Mouse (Mus musculus) intestine, embryonic 15.5 days (tissue): Measurements from ENCODE around the gene Spag7. TPM values are rescaled to one million over a fixed set of nuclear protein-coding genes. Genes with fewer than 3 reads are reported as not detected.
A peak's percentile ranks its signal among the peaks of the same experiment; 100 is the strongest.

ENCODE experiments used
- ATAC-seq: fragments of 200-750 bp; cut with Nextera tagmentation; 2 replicates; pipeline ENCODE4 v1.8.0; 2017; ENCODE audit warnings: moderate TSS enrichment, moderate library complexity
- H3K27ac ChIP-seq: fragments of 300-500 bp; sonication (generic); 2 replicates; pipeline ENCODE4 v1.5.1; 2015; ENCODE audit warnings: mild to moderate bottlenecking, inconsistent platforms
- H3K27me3 ChIP-seq: fragments of 300-500 bp; sonication (generic); replicated peaks from 2 replicates; pipeline ENCODE4 v1.6.1; 2015; ENCODE audit warnings: inconsistent platforms
- H3K36me3 ChIP-seq: fragments of 300-500 bp; sonication (generic); 2 replicates; pipeline ENCODE4 v1.6.1; 2015; ENCODE audit warnings: inconsistent platforms
- H3K4me1 ChIP-seq: fragments of 300-500 bp; sonication (generic); replicated peaks from 2 replicates; pipeline ENCODE4 v1.6.1; 2015; ENCODE audit warnings: inconsistent platforms
- H3K4me2 ChIP-seq: fragments of 300-500 bp; sonication (generic); replicated peaks from 2 replicates; pipeline ENCODE4 v1.6.1; 2015; ENCODE audit warnings: mild to moderate bottlenecking, inconsistent platforms
- H3K4me3 ChIP-seq: fragments of 300-500 bp; sonication (generic); replicated peaks from 2 replicates; pipeline ENCODE4 v1.5.1; 2015; ENCODE audit warnings: inconsistent platforms
- H3K9ac ChIP-seq: fragments of 300-500 bp; sonication (generic); 2 replicates; pipeline ENCODE4 v1.6.1; 2015; ENCODE audit warnings: inconsistent platforms
- H3K9me3 ChIP-seq: fragments of 300-500 bp; sonication (generic); 2 replicates; pipeline ENCODE4 v1.6.1; 2016; ENCODE audit warnings: inconsistent platforms
- WGBS: fragments of 180-500 bp; shearing (Covaris S2); methylation state at CpG from one replicate; pipeline ENCODE4 v1.1.7; 2015; 5-methylcytosine and 5-hydroxymethylcytosine counted together
- polyA plus RNA-seq: library from polyadenylated mRNA; unstranded; fragments of >200 nt; fragmentation: Nextera tagmentation; extraction: Ambion mirVana; gene quantifications from 2 replicates; pipeline ENCODE4 v1.2.1, GENCODE M21; 2015

The Spag7 gene
- polyA plus RNA-seq, 1 experiment from 2014 or later: 132 TPM

- H3K27ac ChIP-seq: no peak overlapping the region
- H3K4me2 ChIP-seq: no peak overlapping the region
- peaks cover 8% of the 10 kb centered on the region for H3K4me1 ChIP-seq
- H3K36me3 ChIP-seq: peaks cover 24% of the 10 kb centered on the region
- no peak for ATAC-seq
- no peak overlapping the region for H3K9ac ChIP-seq
- H3K4me3 ChIP-seq: no peak overlapping the region
- no peaks in the 10 kb centered on the region for H3K9me3 ChIP-seq
- H3K27me3 ChIP-seq: no peaks in the 10 kb centered on the region
- 64% methylated on average over 2 of the region's 2 CpGs for WGBS
These were observed 9.4 kb upstream of the Spag7 start for GRCm38 (mm10) chr11:70678576-70678975.

GRCm38 (mm10) chr11:70678092-70678491 lies 8.9 kb upstream of the Spag7 start:
- H3K9me3 ChIP-seq: no peaks in the 10 kb centered on the region
- peaks cover 6% of the 10 kb centered on the region for H3K4me1 ChIP-seq
- no peak overlapping the region for H3K9ac ChIP-seq
- no peak for ATAC-seq
- H3K4me3 ChIP-seq: no peak overlapping the region
- H3K27me3 ChIP-seq: no peaks in the 10 kb centered on the region
- peaks cover 20% of the 10 kb centered on the region for H3K36me3 ChIP-seq
- WGBS: 74% methylated on average over 9 of the region's 9 CpGs
- no peak overlapping the region for H3K4me2 ChIP-seq
- no peak overlapping the region for H3K27ac ChIP-seq

GRCm38 (mm10) chr11:70674501-70674900 lies 5.3 kb upstream of the Spag7 start:
- H3K9ac ChIP-seq: no peak overlapping the region
- no peak overlapping the region for H3K4me2 ChIP-seq
- 0 out of 2 replicates have a peak, but pooled peaks cover 7% of the 10 kb centered on the region for H3K4me1 ChIP-seq
- no peak overlapping the region for H3K27ac ChIP-seq
- 67% methylated on average over 11 of the region's 11 CpGs for WGBS
- no peaks in the 10 kb centered on the region for H3K9me3 ChIP-seq
- no peak overlapping the region for H3K4me3 ChIP-seq
- no peak for ATAC-seq
- no peaks in the 10 kb centered on the region for H3K27me3 ChIP-seq
- peaks cover 9% of the 10 kb centered on the region for H3K36me3 ChIP-seq

- Histone ChIP-seq H3K27me3 (no peaks in the 10 kb centered on the region), H3K36me3 (peaks cover 9% of the 10 kb centered on the region), H3K4me3 (no peak overlapping the region), H3K4me2 (no peak overlapping the region), H3K4me1 (0 out of 2 replicates have a peak, but pooled peaks cover 7% of the 10 kb centered on the region), H3K9ac (no peak overlapping the region), H3K27ac (no peak overlapping the region), H3K9me3 (no peaks in the 10 kb centered on the region)
- 89% methylated on average over 6 of the region's 6 CpGs for WGBS
- ATAC-seq: no peak
These were observed 4.8 kb upstream of the Spag7 start for GRCm38 (mm10) chr11:70674014-70674413.

GRCm38 (mm10) chr11:70671333-70672047 lies 2.3 kb upstream of the Spag7 start:
- Histone ChIP-seq H3K9ac (no peak overlapping the region), H3K9me3 (no peaks in the 10 kb centered on the region), H3K27ac (no peak overlapping the region), H3K4me2 (0 out of 2 replicates have a peak overlapping the region, but pooled peaks have one; percentile 80), H3K4me1 (peaks cover 17% of the 10 kb centered on the region), H3K36me3 (peaks cover 9% of the 10 kb centered on the region), H3K4me3 (no peak overlapping the region), H3K27me3 (no peaks in the 10 kb centered on the region)
- ATAC-seq: no peak
- 82% methylated on average over 16 of the region's 16 CpGs for WGBS

GRCm38 (mm10) chr11:70670483-70670882 lies 1.3 kb upstream of the Spag7 start:
- Histone ChIP-seq H3K27me3 (no peaks in the 10 kb centered on the region), H3K4me1 (peaks cover 17% of the 10 kb centered on the region), H3K4me2 (peak overlapping the region; percentile 80), H3K36me3 (peaks cover 15% of the 10 kb centered on the region), H3K9ac (peak overlapping the region; percentile 72), H3K9me3 (no peaks in the 10 kb centered on the region), H3K4me3 (peak overlapping the region; percentile 65), H3K27ac (peak overlapping the region; percentile 99)
- no peak for ATAC-seq
- 42% methylated on average over 14 of the region's 14 CpGs for WGBS

- Histone ChIP-seq H3K4me1 (peaks cover 17% of the 10 kb centered on the region), H3K27me3 (no peaks in the 10 kb centered on the region), H3K9ac (peak overlapping the region; percentile 72), H3K4me3 (peak overlapping the region; percentile 65), H3K9me3 (no peaks in the 10 kb centered on the region), H3K4me2 (peak overlapping the region; percentile 80), H3K27ac (peak overlapping the region; percentile 99), H3K36me3 (peaks cover 15% of the 10 kb centered on the region)
- peak; percentile 29 for ATAC-seq
- under 1% methylated on average over 31 of the region's 31 CpGs for WGBS
These were observed 548 bp upstream of the Spag7 start for GRCm38 (mm10) chr11:70669582-70670345.

- H3K9ac ChIP-seq: peak overlapping the region; percentile 49
- H3K4me1 ChIP-seq: peaks cover 17% of the 10 kb centered on the region
- peak overlapping the region; percentile 93 for H3K27ac ChIP-seq
- H3K9me3 ChIP-seq: no peaks in the 10 kb centered on the region
- H3K4me2 ChIP-seq: peak overlapping the region; percentile 80
- H3K36me3 ChIP-seq: peaks cover 16% of the 10 kb centered on the region
- H3K4me3 ChIP-seq: peak overlapping the region; percentile 65
- no peaks in the 10 kb centered on the region for H3K27me3 ChIP-seq
- under 1% methylated on average over 15 of the region's 15 CpGs for WGBS
- ATAC-seq: peak; percentile 73
These were observed 863 bp downstream of the Spag7 start for GRCm38 (mm10) chr11:70668335-70668770.

GRCm38 (mm10) chr11:70667271-70668150 lies 1.7 kb downstream of the Spag7 start:
- Histone ChIP-seq H3K4me2 (peak overlapping the region; percentile 80), H3K4me1 (peaks cover 17% of the 10 kb centered on the region), H3K9ac (peak overlapping the region; percentile 49), H3K27me3 (no peaks in the 10 kb centered on the region), H3K4me3 (peak overlapping the region; percentile 65), H3K27ac (peak overlapping the region; percentile 93; the same call in 1 of the 2 replicates), H3K36me3 (peaks cover 23% of the 10 kb centered on the region), H3K9me3 (no peaks in the 10 kb centered on the region)
- 64% methylated on average over 14 of the region's 14 CpGs for WGBS
- ATAC-seq: no peak

GRCm38 (mm10) chr11:70666687-70667086 lies 2.5 kb downstream of the Spag7 start:
- peaks cover 17% of the 10 kb centered on the region for H3K4me1 ChIP-seq
- H3K9me3 ChIP-seq: no peaks in the 10 kb centered on the region
- WGBS: 94% methylated on average over 8 of the region's 8 CpGs
- H3K4me2 ChIP-seq: no peak overlapping the region
- peaks cover 25% of the 10 kb centered on the region for H3K36me3 ChIP-seq
- H3K9ac ChIP-seq: no peak overlapping the region
- no peak overlapping the region for H3K27ac ChIP-seq
- ATAC-seq: no peak
- H3K27me3 ChIP-seq: no peaks in the 10 kb centered on the region
- no peak overlapping the region for H3K4me3 ChIP-seq

- 94% methylated on average over 9 of the region's 9 CpGs for WGBS
- Histone ChIP-seq H3K27ac (no peak overlapping the region), H3K4me1 (peaks cover 10% of the 10 kb centered on the region), H3K27me3 (no peaks in the 10 kb centered on the region), H3K36me3 (peaks cover 31% of the 10 kb centered on the region), H3K9me3 (no peaks in the 10 kb centered on the region), H3K9ac (no peak overlapping the region), H3K4me2 (no peak overlapping the region), H3K4me3 (no peak overlapping the region)
- ATAC-seq: no peak
These were observed 4.5 kb downstream of the Spag7 start for GRCm38 (mm10) chr11:70664741-70665140.

GRCm38 (mm10) chr11:70663957-70664356 lies 5.3 kb downstream of the Spag7 start:
- Histone ChIP-seq H3K4me2 (no peak overlapping the region), H3K27me3 (no peaks in the 10 kb centered on the region), H3K36me3 (peaks cover 31% of the 10 kb centered on the region), H3K27ac (no peak overlapping the region), H3K4me3 (no peak overlapping the region), H3K9me3 (no peaks in the 10 kb centered on the region), H3K9ac (no peak overlapping the region), H3K4me1 (peaks cover 10% of the 10 kb centered on the region)
- ATAC-seq: no peak
- WGBS: 85% methylated on average over 6 of the region's 6 CpGs
